Mouse (Mus musculus) limb, embryonic 11.5 days (tissue): Measurements from ENCODE around the gene Fam71f2. TPM values are rescaled to one million over a fixed set of nuclear protein-coding genes. Genes with fewer than 3 reads are reported as not detected.

ENCODE experiments used
- ATAC-seq: fragments of 200-750 bp; cut with Nextera tagmentation; 2 replicates; pipeline ENCODE4 v1.8.0; 2017; ENCODE audit warnings: low read depth; ENCODE audit not compliant: insufficient number of reproducible peaks, low FRiP score, low TSS enrichment
- DNase-seq: peaks from one replicate; pipeline ENCODE4 v3.0.0-alpha.2; 2015; ENCODE audit warnings: low spot score
- H3K27ac ChIP-seq: fragments of 300-500 bp; sonication (generic); replicated peaks from 2 replicates; pipeline ENCODE4 v1.5.1; 2014; ENCODE audit warnings: low read depth, mild to moderate bottlenecking, low read length
- H3K27me3 ChIP-seq: fragments of 300-500 bp; sonication (generic); 2 replicates; pipeline ENCODE4 v1.6.1; 2014; ENCODE audit warnings: mild to moderate bottlenecking, low read length, mixed read lengths; ENCODE audit not compliant: control insufficient read depth, insufficient read depth
- H3K36me3 ChIP-seq: fragments of 300-500 bp; sonication (generic); 2 replicates; pipeline ENCODE4 v1.6.1; 2014; ENCODE audit warnings: mild to moderate bottlenecking, low read length, moderate library complexity, mixed read lengths; ENCODE audit not compliant: control insufficient read depth, insufficient read depth
- H3K4me1 ChIP-seq: fragments of 300-500 bp; sonication (generic); 2 replicates; pipeline ENCODE4 v1.6.1; 2014; ENCODE audit warnings: low read length, mixed read lengths; ENCODE audit not compliant: control insufficient read depth, insufficient read depth
- H3K4me2 ChIP-seq: fragments of 300-500 bp; sonication (generic); 2 replicates; pipeline ENCODE4 v1.6.1; 2014; ENCODE audit warnings: low read depth, mild to moderate bottlenecking, moderate library complexity; ENCODE audit not compliant: severe bottlenecking
- H3K4me3 ChIP-seq: fragments of 300-500 bp; sonication (generic); 2 replicates; pipeline ENCODE4 v1.5.1; 2014; ENCODE audit warnings: low read depth, low read length
- H3K9ac ChIP-seq: fragments of 300-500 bp; sonication (generic); 2 replicates; pipeline ENCODE4 v1.6.1; 2014; ENCODE audit warnings: mild to moderate bottlenecking, low read length
- H3K9me3 ChIP-seq: fragments of 300-500 bp; sonication (generic); 2 replicates; pipeline ENCODE4 v1.6.1; 2016; ENCODE audit warnings: low read length; ENCODE audit not compliant: control insufficient read depth
- WGBS: fragments of 180-500 bp; shearing (Covaris S2); extraction: QIAGEN DNeasy Blood & Tissue Kit; methylation state at CpG from one replicate; pipeline ENCODE4 v1.1.7; 2014; 5-methylcytosine and 5-hydroxymethylcytosine counted together
- polyA plus RNA-seq: library from polyadenylated mRNA; unstranded; fragments of >200 nt; fragmentation: Nextera tagmentation; extraction: Ambion mirVana; gene quantifications from 2 replicates; pipeline ENCODE4 v1.2.1, GENCODE M21; 2014

Fam71f2 gene
- polyA plus RNA-seq, 1 experiment from 2014 or later: 0.81 TPM

- no peak overlapping the region for H3K27ac ChIP-seq
- 47% methylated on average over 6 of the region's 6 CpGs for WGBS
- no peaks in the 10 kb centered on the region for H3K9me3 ChIP-seq
- DNase-seq: no peak
- no peaks in the 10 kb centered on the region for H3K36me3 ChIP-seq
- H3K27me3 ChIP-seq: no peaks in the 10 kb centered on the region
- ATAC-seq: no peak
- H3K4me2 ChIP-seq: no peak overlapping the region
- H3K4me1 ChIP-seq: no peaks in the 10 kb centered on the region
- H3K9ac ChIP-seq: no peak overlapping the region
- no peak overlapping the region for H3K4me3 ChIP-seq
These were observed 8.1 kb downstream of the Fam71f2 start for GRCm38 (mm10) chr6:29287481-29287880.

- no peak for ATAC-seq
- WGBS: 78% methylated on average over 5 of the region's 5 CpGs
- H3K27me3 ChIP-seq: no peaks in the 10 kb centered on the region
These were observed 8.6 kb downstream of the Fam71f2 start for GRCm38 (mm10) chr6:29287944-29288343.

GRCm38 (mm10) chr6:29288651-29289050 is 9.3 kb downstream of the Fam71f2 start:
- DNase-seq (no peak), ATAC-seq (no peak)
- no peak overlapping the region for H3K4me3 ChIP-seq
- no peak overlapping the region for H3K27ac ChIP-seq
- WGBS: 68% methylated on average over 6 of the region's 6 CpGs
- H3K9me3 ChIP-seq: no peaks in the 10 kb centered on the region
- H3K27me3 ChIP-seq: no peaks in the 10 kb centered on the region
- H3K4me1 ChIP-seq: no peaks in the 10 kb centered on the region
- H3K9ac ChIP-seq: no peak overlapping the region
- no peak overlapping the region for H3K4me2 ChIP-seq
- no peaks in the 10 kb centered on the region for H3K36me3 ChIP-seq

More at GRCm38 (mm10) chr6:29287944-29288343, 8.6 kb downstream of the Fam71f2 start:
- no peaks in the 10 kb centered on the region for H3K9me3 ChIP-seq
- no peaks in the 10 kb centered on the region for H3K4me1 ChIP-seq
- DNase-seq: no peak
- H3K36me3 ChIP-seq: no peaks in the 10 kb centered on the region
- H3K9ac ChIP-seq: no peak overlapping the region
- no peak overlapping the region for H3K4me2 ChIP-seq
- H3K27ac ChIP-seq: no peak overlapping the region
- H3K4me3 ChIP-seq: no peak overlapping the region

- Histone ChIP-seq H3K4me1 (no peaks in the 10 kb centered on the region), H3K9me3 (no peaks in the 10 kb centered on the region), H3K4me2 (no peak overlapping the region), H3K36me3 (no peaks in the 10 kb centered on the region), H3K27ac (no peak overlapping the region), H3K4me3 (no peak overlapping the region), H3K27me3 (no peaks in the 10 kb centered on the region), H3K9ac (no peak overlapping the region)
- 76% methylated on average over 2 of the region's 2 CpGs for WGBS
- ATAC-seq: no peak
- no peak for DNase-seq
These were observed 19.7 kb downstream of the Fam71f2 start for GRCm38 (mm10) chr6:29299112-29299511.

GRCm38 (mm10) chr6:29303251-29303650 is 23.9 kb downstream of the Fam71f2 start:
- H3K27ac ChIP-seq: no peak overlapping the region
- DNase-seq: no peak
- H3K4me2 ChIP-seq: no peak overlapping the region
- no peaks in the 10 kb centered on the region for H3K36me3 ChIP-seq
- H3K4me3 ChIP-seq: no peak overlapping the region
- H3K9me3 ChIP-seq: no peaks in the 10 kb centered on the region
- no peak overlapping the region for H3K9ac ChIP-seq
- no peaks in the 10 kb centered on the region for H3K27me3 ChIP-seq
- ATAC-seq: no peak
- H3K4me1 ChIP-seq: no peaks in the 10 kb centered on the region

GRCm38 (mm10) chr6:29303726-29304125 is 24.3 kb downstream of the Fam71f2 start:
- Histone ChIP-seq H3K9ac (no peak overlapping the region), H3K36me3 (no peaks in the 10 kb centered on the region), H3K27ac (no peak overlapping the region), H3K4me1 (no peaks in the 10 kb centered on the region), H3K4me3 (no peak overlapping the region), H3K27me3 (no peaks in the 10 kb centered on the region), H3K9me3 (no peaks in the 10 kb centered on the region), H3K4me2 (no peak overlapping the region)
- no peak for ATAC-seq
- WGBS: 57% methylated on average over 5 of the region's 5 CpGs
- DNase-seq: no peak

- Histone ChIP-seq H3K4me1 (no peaks in the 10 kb centered on the region), H3K4me3 (no peak overlapping the region), H3K9ac (no peak overlapping the region), H3K36me3 (no peaks in the 10 kb centered on the region), H3K9me3 (no peaks in the 10 kb centered on the region), H3K27me3 (no peaks in the 10 kb centered on the region), H3K4me2 (no peak overlapping the region), H3K27ac (no peak overlapping the region)
- DNase-seq: no peak
- no peak for ATAC-seq
- 89% methylated on average over 4 of the region's 4 CpGs for WGBS
These were observed 26.1 kb downstream of the Fam71f2 start for GRCm38 (mm10) chr6:29305462-29305861.

- H3K4me3 ChIP-seq: no peak overlapping the region
- no peaks in the 10 kb centered on the region for H3K4me1 ChIP-seq
- no peak for DNase-seq
- no peak for ATAC-seq
- H3K9ac ChIP-seq: no peak overlapping the region
- no peaks in the 10 kb centered on the region for H3K9me3 ChIP-seq
- H3K36me3 ChIP-seq: no peaks in the 10 kb centered on the region
- 88% methylated on average over 16 of the region's 16 CpGs for WGBS
- H3K27ac ChIP-seq: no peak overlapping the region
- no peak overlapping the region for H3K4me2 ChIP-seq
- H3K27me3 ChIP-seq: no peaks in the 10 kb centered on the region
These were observed 29.6 kb downstream of the Fam71f2 start for GRCm38 (mm10) chr6:29308846-29309605.

GRCm38 (mm10) chr6:29313690-29314202 is 34.4 kb downstream of the Fam71f2 start:
- H3K4me3 ChIP-seq: no peak overlapping the region
- 65% methylated on average over 14 of the region's 14 CpGs for WGBS
- no peak overlapping the region for H3K9ac ChIP-seq
- no peak overlapping the region for H3K4me2 ChIP-seq
- no peaks in the 10 kb centered on the region for H3K4me1 ChIP-seq
- no peaks in the 10 kb centered on the region for H3K9me3 ChIP-seq
- H3K27ac ChIP-seq: no peak overlapping the region
- DNase-seq (no peak), ATAC-seq (no peak)
- no peaks in the 10 kb centered on the region for H3K36me3 ChIP-seq
- no peaks in the 10 kb centered on the region for H3K27me3 ChIP-seq
